Mouse (Mus musculus): Measurements from ENCODE around the gene Ifitm7.
"Not testable (repeated sequence)": the region's sequence is repeated elsewhere in the genome, so short reads cannot be mapped to it uniquely, and the experiment has no call there.

Ifitm7 gene

DNA sequence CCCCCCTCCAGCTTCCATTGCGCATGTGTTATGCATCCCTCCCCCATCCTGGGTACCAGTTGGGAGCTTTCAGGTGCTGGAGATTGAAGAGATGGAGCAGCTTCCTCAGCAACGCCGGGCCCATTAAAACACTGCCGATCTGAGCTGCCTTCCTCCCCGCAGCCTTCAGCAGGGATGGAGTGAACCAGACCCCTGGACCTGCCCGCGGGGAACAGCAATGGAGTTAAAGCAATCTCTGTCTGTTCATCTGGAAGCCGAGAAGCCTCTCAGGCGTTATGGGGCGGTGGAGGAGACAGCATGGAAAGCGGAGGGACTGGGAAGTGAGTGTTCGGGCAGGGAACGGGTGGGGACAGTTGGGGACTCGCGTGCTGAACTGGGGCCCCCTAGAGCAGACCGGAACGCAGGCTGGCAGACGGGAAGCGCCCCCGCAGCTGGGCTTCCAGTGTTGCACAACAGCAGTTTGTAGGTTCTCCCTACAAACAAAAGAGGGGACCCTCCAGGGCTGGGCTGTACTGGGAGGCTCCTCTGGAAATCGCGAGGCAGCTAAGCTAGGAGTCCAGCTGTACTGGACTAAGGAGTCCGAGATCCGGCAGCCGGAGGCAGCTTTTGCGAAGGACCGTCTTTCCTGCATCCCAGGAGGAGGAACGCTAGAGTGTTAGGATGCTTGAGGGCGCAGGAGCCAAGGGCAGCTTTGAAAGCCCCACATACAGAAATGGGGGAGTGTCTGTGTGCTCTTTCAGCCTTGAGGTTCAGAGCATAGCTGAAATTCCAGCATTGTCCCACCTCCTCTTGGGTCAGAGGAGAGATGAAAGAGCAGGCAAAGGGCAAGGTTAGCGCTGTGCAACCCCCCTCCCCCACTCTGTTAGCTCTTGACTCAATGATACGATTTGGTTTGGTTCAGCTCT lies at the start of gene Ifitm7, which contains the start of gene 2900011O08Rik:
Gene Ifitm7 (minus strand): TSS at position 315 of the 905 bp plus-strand sequence.
Gene 2900011O08Rik (plus strand): TSS at position 31 of the 905 bp plus-strand sequence.
- DNase-seq (ENCODE audit: low spot score), result peak; percentile 64

DNA sequence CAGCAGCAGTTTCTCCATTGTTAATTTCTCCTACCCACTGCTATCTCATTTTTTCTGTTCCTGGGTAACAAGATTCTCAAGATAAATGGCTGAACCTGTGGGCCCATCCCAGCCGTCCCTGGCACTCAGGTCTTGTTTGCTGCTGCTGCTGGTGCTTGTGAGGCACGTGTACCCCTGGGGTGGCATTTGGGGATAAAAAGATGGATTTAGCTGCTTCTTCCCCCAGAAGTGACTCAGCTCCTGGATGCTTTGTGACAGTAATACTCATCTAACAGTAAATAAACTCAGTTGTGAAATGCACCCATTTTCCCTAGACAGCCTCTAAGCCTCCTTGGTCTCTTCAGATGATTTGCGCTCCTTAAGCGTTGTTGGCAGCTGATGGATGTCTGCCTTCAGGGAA lies 46.4 kb upstream of the Ifitm7 start:
- no peak for DNase-seq (ENCODE audit: low spot score)

- DNase-seq (ENCODE audit: low spot score), result no peak
Observed at GRCm38 (mm10) chr16:14030650-14031049, 44.0 kb upstream of the Ifitm7 start.

- DNase-seq (ENCODE audit: low spot score), result no peak
Observed at GRCm38 (mm10) chr16:14029851-14030250, 43.2 kb upstream of the Ifitm7 start.

- DNase-seq (ENCODE audit: low spot score), result no peak
Observed at GRCm38 (mm10) chr16:14029072-14029471, 42.4 kb upstream of the Ifitm7 start.

GRCm38 (mm10) chr16:14025091-14025990 lies 38.7 kb upstream of the Ifitm7 start:
- no peak for DNase-seq (ENCODE audit: low spot score)

GRCm38 (mm10) chr16:14021166-14021822 lies 34.6 kb upstream of the Ifitm7 start:
- no peak for DNase-seq (ENCODE audit: low spot score)

DNA sequence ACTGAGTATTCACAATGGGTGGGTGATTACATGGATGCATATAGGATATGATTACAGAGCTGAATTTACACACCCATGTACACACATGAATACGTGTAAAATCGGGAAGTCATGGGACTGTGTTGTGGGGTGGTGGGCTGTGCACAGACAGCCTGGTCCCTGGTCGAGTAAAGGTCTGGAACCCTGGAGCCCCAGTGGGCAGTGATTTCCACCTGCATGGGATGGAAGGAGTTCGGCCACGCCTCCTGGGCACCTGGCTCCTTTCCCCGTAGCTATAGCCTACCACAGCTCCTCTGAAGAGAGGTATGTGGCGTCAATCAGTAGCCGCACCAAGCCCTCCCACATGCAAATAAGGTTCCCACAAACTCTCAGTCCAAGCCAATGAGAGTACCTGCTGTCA lies 30.6 kb upstream of the Ifitm7 start:
- DNase-seq (ENCODE audit: low spot score), result no peak

DNA sequence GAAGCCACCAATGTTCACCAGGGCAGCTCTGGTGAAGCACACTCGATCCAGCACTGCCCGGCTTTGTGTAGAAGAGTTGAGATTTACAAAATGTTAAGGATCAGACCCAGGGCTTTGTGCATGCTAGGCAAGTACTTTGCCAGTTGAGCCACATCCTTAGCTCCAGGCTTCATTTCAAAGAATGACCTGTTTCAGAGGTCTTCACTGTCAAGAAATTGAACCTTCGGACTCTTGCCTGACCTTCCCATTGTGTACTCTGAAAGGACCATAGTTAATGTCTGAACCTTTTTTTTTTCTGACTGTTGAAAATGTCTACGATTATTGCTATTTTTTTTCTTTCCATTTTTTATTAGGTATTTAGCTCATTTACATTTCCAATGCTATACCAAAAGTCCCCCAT lies 23.3 kb upstream of the Ifitm7 start:
- no peak for DNase-seq (ENCODE audit: low spot score)

GRCm38 (mm10) chr16:14008708-14009107 lies 22.0 kb upstream of the Ifitm7 start:
- no peak for DNase-seq (ENCODE audit: low spot score)

GRCm38 (mm10) chr16:14008081-14008480 lies 21.4 kb upstream of the Ifitm7 start:
- DNase-seq (ENCODE audit: low spot score), result no peak

DNA sequence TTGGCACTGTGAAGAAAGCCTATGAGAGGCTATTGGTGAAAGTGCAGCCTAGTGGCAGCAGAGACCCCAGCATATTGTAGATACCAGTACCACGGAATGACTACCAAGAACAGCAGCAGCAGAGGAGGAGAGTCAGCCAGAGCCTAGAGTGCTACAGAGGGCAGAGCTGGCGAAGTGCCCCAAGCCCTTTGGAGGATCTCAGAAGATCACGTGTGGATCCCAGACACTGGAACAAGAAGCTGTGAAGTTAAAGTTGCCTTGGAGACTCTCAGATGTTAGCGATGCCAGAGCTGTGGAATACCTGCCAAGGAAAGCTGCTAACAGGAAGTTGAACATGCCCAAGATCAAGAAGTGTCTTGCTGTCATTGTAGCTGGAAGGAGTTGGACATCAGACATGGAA lies 18.6 kb upstream of the Ifitm7 start:
- no peak for DNase-seq (ENCODE audit: low spot score)

GRCm38 (mm10) chr16:14004726-14005125 lies 18.0 kb upstream of the Ifitm7 start:
- no peak for DNase-seq (ENCODE audit: low spot score)

DNA sequence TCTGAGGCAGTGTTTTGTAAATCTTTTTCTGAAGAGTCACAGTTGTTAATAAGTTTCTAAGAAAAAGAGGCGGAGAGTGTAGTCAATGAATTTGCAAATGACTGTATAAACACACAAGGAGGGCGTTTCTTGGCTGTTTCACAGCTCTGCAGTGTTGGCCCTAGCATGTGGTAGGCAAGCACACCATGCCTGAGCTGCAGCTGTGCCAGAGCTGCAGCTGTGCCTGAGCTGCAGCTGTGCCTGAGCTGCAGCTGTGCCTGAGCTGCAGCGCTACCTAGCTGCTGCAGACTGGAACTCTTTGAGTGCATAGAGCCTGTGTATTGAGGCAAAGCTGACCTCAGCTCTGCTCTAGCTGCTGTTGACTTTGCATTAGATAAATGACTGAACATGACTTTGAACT lies 17.5 kb upstream of the Ifitm7 start:
- DNase-seq (ENCODE audit: low spot score), result no peak

- no peak for DNase-seq (ENCODE audit: low spot score)
Observed at GRCm38 (mm10) chr16:14003386-14004130, 16.9 kb upstream of the Ifitm7 start.

DNA sequence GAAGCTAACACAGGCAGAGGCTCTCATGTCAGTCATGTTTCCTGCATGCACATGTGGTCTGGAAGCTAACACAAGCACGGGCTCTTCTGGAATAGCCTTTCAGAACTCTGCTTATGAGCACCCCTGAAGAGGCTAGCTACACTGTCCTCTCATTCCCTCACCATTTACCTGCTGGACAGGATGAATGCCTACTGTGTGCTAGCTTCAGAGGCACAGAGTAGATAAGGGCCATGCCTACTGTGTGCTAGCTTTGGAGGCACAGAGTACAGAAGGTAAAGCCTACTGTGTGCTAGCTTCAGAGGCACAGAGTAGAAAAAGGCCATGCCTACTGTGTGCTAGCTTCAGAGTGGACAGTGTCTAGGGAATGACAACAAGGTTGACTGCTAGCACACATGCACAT lies 7.8 kb upstream of the Ifitm7 start:
- no peak for DNase-seq (ENCODE audit: low spot score)

GRCm38 (mm10) chr16:13994076-13994475 lies 7.4 kb upstream of the Ifitm7 start:
- DNase-seq (ENCODE audit: low spot score), result no peak

DNA sequence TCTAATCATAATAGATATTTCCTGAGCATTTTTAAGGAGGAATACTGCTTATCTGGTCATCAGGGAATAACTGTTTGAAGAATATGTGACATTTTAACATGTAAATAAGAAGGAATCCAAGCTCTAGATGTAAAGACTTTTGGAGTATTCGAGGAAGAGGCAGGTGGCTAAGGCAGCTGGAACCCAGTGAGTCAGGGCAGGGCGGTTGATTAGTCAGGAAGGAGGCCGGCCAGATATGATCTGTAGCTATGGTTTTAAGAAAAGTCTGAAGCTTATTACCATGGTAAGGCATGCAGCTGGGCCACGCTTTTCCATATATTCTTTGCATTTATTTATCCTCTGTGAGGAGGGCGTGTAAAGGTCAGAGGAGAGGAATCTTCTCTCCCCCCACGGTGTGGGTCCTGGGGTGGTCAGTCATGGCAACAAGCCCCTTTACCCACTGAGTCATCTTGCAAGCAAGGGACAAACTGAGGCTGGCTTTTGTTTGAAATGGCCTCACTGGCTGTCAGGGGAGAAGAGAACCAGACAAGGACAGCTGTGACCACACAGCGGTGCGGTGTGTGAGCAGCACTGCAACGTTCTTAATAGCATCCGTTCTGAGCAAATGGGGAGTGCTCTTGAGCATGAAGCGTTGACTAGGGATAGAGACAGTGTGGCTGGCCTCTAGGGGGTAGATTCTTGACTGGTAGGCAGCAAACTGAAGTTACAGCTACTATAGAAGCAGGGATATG lies 6.0 kb upstream of the Ifitm7 start:
- no peak for DNase-seq (ENCODE audit: low spot score)

DNA sequence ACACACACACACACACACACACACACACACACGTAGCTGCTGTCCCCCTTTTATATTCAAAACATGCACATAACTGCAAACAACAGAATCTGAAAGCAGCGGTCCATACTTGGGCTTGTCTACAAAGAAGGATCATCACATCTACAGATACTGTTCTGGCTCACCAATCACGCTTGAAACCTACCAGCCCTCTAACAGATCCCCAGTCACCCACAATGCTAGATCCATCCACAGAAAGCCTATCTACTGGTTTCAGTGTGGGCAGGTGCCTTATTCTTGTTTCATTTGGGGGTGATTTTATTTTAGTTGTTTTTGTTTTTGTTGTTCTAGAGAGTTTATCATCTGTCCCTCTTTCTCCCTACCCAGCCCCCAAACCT lies 503 bp downstream of the Ifitm7 start:
- DNase-seq (ENCODE audit: low spot score), result peak; percentile 30

DNA sequence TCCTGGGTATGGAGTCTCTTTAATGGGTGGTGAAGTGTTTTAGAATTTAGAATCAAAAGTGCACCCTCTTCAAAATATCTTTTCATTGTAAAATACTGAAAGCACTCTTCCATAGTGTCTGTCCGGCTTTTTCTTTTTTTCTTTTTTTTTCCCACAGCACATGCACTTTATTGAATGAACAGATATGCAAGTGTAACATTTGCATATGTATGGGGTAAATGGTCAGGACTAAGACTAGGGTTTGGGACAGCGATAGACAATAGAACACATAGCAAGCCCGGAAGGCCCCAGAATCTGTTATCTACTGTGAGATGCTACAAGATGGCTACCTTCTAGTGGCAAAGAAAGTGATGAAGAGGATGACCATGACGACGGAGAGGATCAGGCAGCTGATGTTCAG lies 3.5 kb downstream of the Ifitm7 start:
- DNase-seq (ENCODE audit: low spot score), result no peak

DNA sequence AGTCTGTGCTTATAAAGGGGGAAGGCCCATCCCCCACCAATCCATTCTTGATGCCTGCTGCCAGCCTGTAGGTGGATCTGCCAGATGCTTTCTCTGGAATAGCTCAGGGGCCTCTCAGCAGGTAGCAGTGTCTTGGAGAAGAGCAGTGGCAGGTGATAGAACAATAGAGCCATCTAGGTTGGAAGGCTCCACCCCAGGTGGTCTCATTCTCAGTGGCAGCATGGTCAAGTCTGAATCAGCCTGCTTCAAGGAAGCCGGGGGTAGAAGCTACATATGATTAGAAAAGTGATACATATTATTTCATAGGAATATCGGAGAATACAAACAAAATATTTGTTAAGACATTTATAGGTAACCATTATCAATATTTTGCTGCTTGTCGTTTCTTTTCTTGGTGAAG lies 5.0 kb downstream of the Ifitm7 start:
- not testable (repeated sequence) for DNase-seq (ENCODE audit: low spot score)
